Mouse (Mus musculus): ENCODE measurements around the gene Rps29. TPM values are rescaled to one million over a fixed set of nuclear protein-coding genes. Genes with fewer than 3 reads are reported as not detected.
A peak's percentile ranks its signal among the peaks of the same experiment; 100 is the strongest.
"Not testable (repeated sequence)": the region's sequence is repeated elsewhere in the genome, so short reads cannot be mapped to it uniquely, and the experiment has no call there.

Gene Rps29
- polyA plus RNA-seq (2011; ENCODE audit: insufficient read length, low read depth, missing spikeins), result 1,114 and 1,231 TPM in 2 replicates

GRCm38 (mm10) chr12:69158765-69159577 is at the start of gene Rps29:
Gene Rps29 (minus strand): TSS chr12:69159186.
- Histone ChIP-seq H3K27ac (ENCODE audit: insufficient read depth, low read length) (peak within 1 kb of the TSS; percentile 61), H3K4me3 (ENCODE audit: insufficient read depth, low read length) (peak within 1 kb of the TSS; percentile 84)
- H3K4me1 ChIP-seq (ENCODE audit: control insufficient read depth, insufficient read depth, low read length), result not testable (repeated sequence)
- peak; percentile 88 for TF ChIP-seq POLR2A (IDR thresholded peaks at IDR 0.05; ENCODE audit: low read depth, low read length)

GRCm38 (mm10) chr12:69208520-69208919 is 49.5 kb upstream of the Rps29 start:
- Histone ChIP-seq H3K4me1 (ENCODE audit: control insufficient read depth, insufficient read depth, low read length) (no peaks in the 10 kb centered on the region), H3K27ac (ENCODE audit: insufficient read depth, low read length) (no peak overlapping the region), H3K4me3 (ENCODE audit: insufficient read depth, low read length) (no peak overlapping the region)
- TF ChIP-seq POLR2A (IDR thresholded peaks at IDR 0.05; ENCODE audit: low read depth, low read length) (no peak), CTCF (IDR thresholded peaks at IDR 0.05; ENCODE audit: borderline replicate concordance, insufficient read depth, low read length) (no peak)

- Histone ChIP-seq H3K4me1 (ENCODE audit: control insufficient read depth, insufficient read depth, low read length) (no peaks in the 10 kb centered on the region), H3K4me3 (ENCODE audit: insufficient read depth, low read length) (no peak overlapping the region), H3K27ac (ENCODE audit: insufficient read depth, low read length) (no peak overlapping the region)
- TF ChIP-seq CTCF (IDR thresholded peaks at IDR 0.05; ENCODE audit: borderline replicate concordance, insufficient read depth, low read length) (no peak), POLR2A (IDR thresholded peaks at IDR 0.05; ENCODE audit: low read depth, low read length) (no peak)
Observed at GRCm38 (mm10) chr12:69207926-69208325, 48.9 kb upstream of the Rps29 start.

- Histone ChIP-seq H3K4me3 (ENCODE audit: insufficient read depth, low read length) (no peak overlapping the region), H3K27ac (ENCODE audit: insufficient read depth, low read length) (no peak overlapping the region), H3K4me1 (ENCODE audit: control insufficient read depth, insufficient read depth, low read length) (no peaks in the 10 kb centered on the region)
- TF ChIP-seq CTCF (IDR thresholded peaks at IDR 0.05; ENCODE audit: borderline replicate concordance, insufficient read depth, low read length), result no peak
Observed at GRCm38 (mm10) chr12:69207396-69207795, 48.4 kb upstream of the Rps29 start.

- Histone ChIP-seq H3K4me3 (ENCODE audit: insufficient read depth, low read length) (no peak within 1 kb of the TSS), H3K4me1 (ENCODE audit: control insufficient read depth, insufficient read depth, low read length) (peaks cover under 1% of the 10 kb centered on the region; the same call in 1 of the 2 replicates), H3K27ac (ENCODE audit: insufficient read depth, low read length) (no peak within 1 kb of the TSS)
- TF ChIP-seq POLR2A (IDR thresholded peaks at IDR 0.05; ENCODE audit: low read depth, low read length) (no peak), CTCF (IDR thresholded peaks at IDR 0.05; ENCODE audit: borderline replicate concordance, insufficient read depth, low read length) (no peak)
Observed at GRCm38 (mm10) chr12:69204052-69204833, 45.3 kb upstream of the Rps29 start, which contains the start of gene Gm49384. Gene Gm49384 (minus strand): TSS chr12:69204267.

GRCm38 (mm10) chr12:69198985-69199384 is 40.0 kb upstream of the Rps29 start:
- peaks cover 5% of the 10 kb centered on the region for H3K4me1 ChIP-seq (ENCODE audit: control insufficient read depth, insufficient read depth, low read length)
- TF ChIP-seq POLR2A (IDR thresholded peaks at IDR 0.05; ENCODE audit: low read depth, low read length) (no peak), CTCF (IDR thresholded peaks at IDR 0.05; ENCODE audit: borderline replicate concordance, insufficient read depth, low read length) (no peak)
- 0 out of 2 replicates have a peak overlapping the region, but pooled peaks have one; percentile 9 for H3K4me3 ChIP-seq (ENCODE audit: insufficient read depth, low read length)
- H3K27ac ChIP-seq (ENCODE audit: insufficient read depth, low read length), result no peak overlapping the region

GRCm38 (mm10) chr12:69198164-69198535 is 39.2 kb upstream of the Rps29 start, which contains the start of gene Dnaaf2:
Gene Dnaaf2 (minus strand): TSS chr12:69198429.
- Histone ChIP-seq H3K4me1 (ENCODE audit: control insufficient read depth, insufficient read depth, low read length) (peaks cover 5% of the 10 kb centered on the region), H3K27ac (ENCODE audit: insufficient read depth, low read length) (peak within 1 kb of the TSS; percentile 77), H3K4me3 (ENCODE audit: insufficient read depth, low read length) (peak within 1 kb of the TSS; percentile 59)
- TF ChIP-seq CTCF (IDR thresholded peaks at IDR 0.05; ENCODE audit: borderline replicate concordance, insufficient read depth, low read length), result no peak

GRCm38 (mm10) chr12:69197378-69198163 is 38.6 kb upstream of the Rps29 start:
- TF ChIP-seq CTCF (IDR thresholded peaks at IDR 0.05; ENCODE audit: borderline replicate concordance, insufficient read depth, low read length), result no peak
- TF ChIP-seq POLR2A (IDR thresholded peaks at IDR 0.05; ENCODE audit: low read depth, low read length), result no peak
- Histone ChIP-seq H3K4me3 (ENCODE audit: insufficient read depth, low read length) (peak overlapping the region; percentile 59), H3K27ac (ENCODE audit: insufficient read depth, low read length) (peak overlapping the region; percentile 77), H3K4me1 (ENCODE audit: control insufficient read depth, insufficient read depth, low read length) (peaks cover 5% of the 10 kb centered on the region)
